Mouse (Mus musculus): ENCODE measurements around the gene Atxn1. TPM values are rescaled to one million over a fixed set of nuclear protein-coding genes. Genes with fewer than 3 reads are reported as not detected.

Gene Atxn1
- polyA plus RNA-seq, 1 experiment from 2014 or later, result 8.3 TPM

GRCm38 (mm10) chr13:45582294-45582693, 382.5 kb downstream of the Atxn1 start:
- H3K27me3 ChIP-seq, result no peaks in the 10 kb centered on the region
- ATAC-seq (no peak), DNase-seq (ENCODE audit: low read depth, low spot score) (no peak)
- CTCF ChIA-PET, result interaction anchor here (0.9 to 2.7 kb wide), 2 partner anchors 10 to 27 kb away, joined by 3 to 13 read pairs; no protein-coding TSS in a partner anchor
- in situ Hi-C loops (cut with MboI; ENCODE audit: low pct_unique_long_range_greater_than_20kb), result no loop called here
- no peak for TF ChIP-seq CTCF (IDR thresholded peaks at IDR 0.05)
- POLR2A ChIA-PET, result interaction anchor here (0.6 kb wide), 1 partner anchor 29 kb away, joined by 3 read pairs; no protein-coding TSS in a partner anchor

DNA sequence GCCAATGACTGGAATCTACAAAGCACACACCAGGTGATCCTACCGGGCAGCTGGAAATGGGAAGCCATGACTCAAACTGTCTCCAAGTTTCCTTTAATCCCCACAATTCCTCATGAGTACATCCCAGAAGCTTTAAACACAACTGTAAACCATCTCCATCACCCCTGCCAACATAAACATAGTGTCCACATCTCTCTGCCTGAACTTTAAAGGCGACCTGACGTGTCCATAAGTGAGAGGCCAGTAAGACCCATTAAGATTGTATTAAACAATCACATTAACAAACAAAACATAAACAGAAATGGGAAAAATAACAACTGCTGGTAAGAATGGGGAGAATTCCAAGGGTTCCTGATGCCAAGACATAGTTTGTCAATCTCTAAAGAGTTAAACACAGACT, 385.1 kb downstream of the Atxn1 start:
- no peak for TF ChIP-seq CTCF (IDR thresholded peaks at IDR 0.05)
- ChIA-PET CTCF (no interaction called here), POLR2A (no interaction called here)
- ATAC-seq (no peak), DNase-seq (ENCODE audit: low read depth, low spot score) (no peak)
- no peaks in the 10 kb centered on the region for H3K27me3 ChIP-seq
- in situ Hi-C loops (cut with MboI; ENCODE audit: low pct_unique_long_range_greater_than_20kb), result no loop called here

GRCm38 (mm10) chr13:45577784-45578183, 387.0 kb downstream of the Atxn1 start:
- peak; percentile 35 for TF ChIP-seq CTCF (IDR thresholded peaks at IDR 0.05)
- no peak for DNase-seq (ENCODE audit: low read depth, low spot score)
- in situ Hi-C loops (cut with MboI; ENCODE audit: low pct_unique_long_range_greater_than_20kb), result no loop called here
- H3K27me3 ChIP-seq, result no peaks in the 10 kb centered on the region
- POLR2A ChIA-PET, result no interaction called here
- CTCF ChIA-PET, result interaction anchor here (1.3 kb wide), 1 partner anchor 48 kb away, joined by 3 read pairs; no protein-coding TSS in a partner anchor
- no peak for ATAC-seq

DNA sequence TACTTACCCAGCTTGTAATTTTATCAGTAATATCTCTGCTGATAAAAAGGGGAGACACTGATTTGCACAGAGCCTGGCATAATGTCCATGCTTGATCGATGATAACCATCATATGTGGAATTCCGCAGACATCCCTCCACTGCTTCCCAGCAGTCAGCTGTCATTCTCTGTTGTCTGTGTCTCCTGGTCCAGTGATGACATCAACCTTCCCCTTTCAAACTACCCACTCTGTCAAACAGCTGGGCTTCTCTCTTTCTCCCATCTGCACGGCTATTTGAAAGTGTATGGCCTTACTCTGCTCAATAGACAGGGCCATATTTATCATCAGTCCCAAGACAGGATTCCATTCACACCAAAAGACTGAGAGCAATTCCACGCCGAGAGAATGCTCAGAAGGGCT, 387.4 kb downstream of the Atxn1 start:
- in situ Hi-C loops (cut with MboI; ENCODE audit: low pct_unique_long_range_greater_than_20kb), result no loop called here
- CTCF ChIA-PET, result interaction anchor here (1.3 kb wide), 1 partner anchor 48 kb away, joined by 3 read pairs; no protein-coding TSS in a partner anchor
- no peaks in the 10 kb centered on the region for H3K27me3 ChIP-seq
- no peak for DNase-seq (ENCODE audit: low read depth, low spot score)
- ATAC-seq, result no peak
- TF ChIP-seq CTCF (IDR thresholded peaks at IDR 0.05), result no peak
- POLR2A ChIA-PET, result no interaction called here

GRCm38 (mm10) chr13:45576185-45576584, 388.6 kb downstream of the Atxn1 start:
- ATAC-seq, result no peak
- no peak for TF ChIP-seq CTCF (IDR thresholded peaks at IDR 0.05)
- in situ Hi-C loops (cut with MboI; ENCODE audit: low pct_unique_long_range_greater_than_20kb), result no loop called here
- ChIA-PET POLR2A (interaction anchor here (1.0 kb wide), 1 partner anchor 11 kb away, joined by 4 read pairs; no protein-coding TSS in a partner anchor), CTCF (interaction anchor here (0.7 to 1.4 kb wide), 3 partner anchors 28 to 586 kb away, joined by 3 to 8 read pairs (median 3); no protein-coding TSS in a partner anchor)
- no peaks in the 10 kb centered on the region for H3K27me3 ChIP-seq
- no peak for DNase-seq (ENCODE audit: low read depth, low spot score)

DNA sequence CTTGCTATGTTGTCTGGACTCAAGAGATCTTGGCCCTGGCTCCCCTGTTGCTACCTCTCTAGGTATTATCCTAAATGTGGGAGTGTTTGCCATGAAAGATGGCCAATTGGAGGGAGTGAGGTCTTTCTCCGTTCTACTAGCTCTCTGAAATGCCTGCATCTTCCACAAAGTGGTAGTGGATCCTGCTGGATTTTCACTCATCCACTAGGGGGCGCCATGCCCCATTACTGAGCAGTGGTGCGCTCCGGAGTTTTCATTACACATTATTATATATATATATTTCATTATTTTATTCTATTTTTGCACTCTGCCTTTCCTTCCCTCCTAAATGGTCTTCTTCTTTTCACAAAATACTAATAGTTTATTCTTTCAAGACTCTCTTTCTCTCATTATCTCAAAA, 392.0 kb downstream of the Atxn1 start:
- ChIA-PET POLR2A (no interaction called here), CTCF (interaction anchor here (1.2 to 2.8 kb wide), 10 partner anchors 10 to 589 kb away, joined by 3 to 26 read pairs (median 6); no protein-coding TSS in a partner anchor)
- no peaks in the 10 kb centered on the region for H3K27me3 ChIP-seq
- no peak for TF ChIP-seq CTCF (IDR thresholded peaks at IDR 0.05)
- in situ Hi-C loops (cut with MboI; ENCODE audit: low pct_unique_long_range_greater_than_20kb), result no loop called here
- ATAC-seq (no peak), DNase-seq (ENCODE audit: low read depth, low spot score) (no peak)

GRCm38 (mm10) chr13:45571795-45572262, 393.0 kb downstream of the Atxn1 start:
- in situ Hi-C loops (cut with MboI; ENCODE audit: low pct_unique_long_range_greater_than_20kb), result no loop called here
- ChIA-PET CTCF (interaction anchor here (0.8 to 2.8 kb wide), 18 partner anchors 9 to 590 kb away, joined by 3 to 26 read pairs (median 4); no protein-coding TSS in a partner anchor), POLR2A (interaction anchor here (1.1 kb wide), 1 partner anchor 11 kb away, joined by 3 read pairs; no protein-coding TSS in a partner anchor)
- DNase-seq (ENCODE audit: low read depth, low spot score) (no peak), ATAC-seq (no peak)
- H3K27me3 ChIP-seq, result no peaks in the 10 kb centered on the region
- no peak for TF ChIP-seq CTCF (IDR thresholded peaks at IDR 0.05)

DNA sequence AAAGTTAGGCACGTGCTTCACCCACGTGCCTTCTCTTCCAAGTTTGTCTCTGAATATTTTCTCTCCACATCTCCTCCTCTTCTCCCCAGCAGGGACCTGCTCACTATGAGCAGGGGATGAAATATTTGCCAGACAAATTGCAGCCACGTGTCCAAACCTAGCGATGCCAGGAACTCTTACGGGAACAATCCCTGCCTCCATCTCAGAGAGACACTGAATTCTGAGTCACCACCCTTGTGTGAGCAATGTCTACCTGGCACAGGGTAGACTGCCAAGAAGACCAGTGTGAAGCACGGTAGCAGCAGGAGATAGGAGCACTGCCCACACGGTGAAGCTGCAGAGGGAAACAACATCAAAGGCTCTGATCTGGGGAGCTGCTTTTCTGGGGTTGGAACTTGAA, 394.9 kb downstream of the Atxn1 start:
- in situ Hi-C loops (cut with MboI; ENCODE audit: low pct_unique_long_range_greater_than_20kb), result no loop called here
- CTCF ChIA-PET, result interaction anchor here (2.8 kb wide), 1 partner anchor 31 kb away, joined by 20 read pairs; no protein-coding TSS in a partner anchor
- no peak for TF ChIP-seq CTCF (IDR thresholded peaks at IDR 0.05)

GRCm38 (mm10) chr13:45564946-45565345, 399.9 kb downstream of the Atxn1 start:
- ChIA-PET CTCF (no interaction called here), POLR2A (no interaction called here)
- TF ChIP-seq CTCF (IDR thresholded peaks at IDR 0.05), result no peak
- DNase-seq (ENCODE audit: low read depth, low spot score) (no peak), ATAC-seq (no peak)
- no peaks in the 10 kb centered on the region for H3K27me3 ChIP-seq
- in situ Hi-C loops (cut with MboI; ENCODE audit: low pct_unique_long_range_greater_than_20kb), result no loop called here

More for the DNA sequence above, 394.9 kb downstream of the Atxn1 start:
- DNase-seq (ENCODE audit: low read depth, low spot score), result no peak
- POLR2A ChIA-PET, result no interaction called here
- no peaks in the 10 kb centered on the region for H3K27me3 ChIP-seq
- no peak for ATAC-seq

- POLR2A ChIA-PET, result interaction anchor here (0.6 kb wide), 1 partner anchor 119 kb away, joined by 3 read pairs; no protein-coding TSS in a partner anchor
- H3K27me3 ChIP-seq, result no peaks in the 10 kb centered on the region
- ATAC-seq, result peak; percentile 96
- in situ Hi-C loops (cut with MboI; ENCODE audit: low pct_unique_long_range_greater_than_20kb), result no loop called here
- peak; percentile 82 for DNase-seq (ENCODE audit: low read depth, low spot score)
- CTCF ChIA-PET, result interaction anchor here (0.5 to 3.9 kb wide), 6 partner anchors 10 to 901 kb away, joined by 3 to 26 read pairs (median 5); no protein-coding TSS in a partner anchor
- TF ChIP-seq CTCF (IDR thresholded peaks at IDR 0.05), result no peak
Measured at GRCm38 (mm10) chr13:45562011-45562410, 402.8 kb downstream of the Atxn1 start.

DNA sequence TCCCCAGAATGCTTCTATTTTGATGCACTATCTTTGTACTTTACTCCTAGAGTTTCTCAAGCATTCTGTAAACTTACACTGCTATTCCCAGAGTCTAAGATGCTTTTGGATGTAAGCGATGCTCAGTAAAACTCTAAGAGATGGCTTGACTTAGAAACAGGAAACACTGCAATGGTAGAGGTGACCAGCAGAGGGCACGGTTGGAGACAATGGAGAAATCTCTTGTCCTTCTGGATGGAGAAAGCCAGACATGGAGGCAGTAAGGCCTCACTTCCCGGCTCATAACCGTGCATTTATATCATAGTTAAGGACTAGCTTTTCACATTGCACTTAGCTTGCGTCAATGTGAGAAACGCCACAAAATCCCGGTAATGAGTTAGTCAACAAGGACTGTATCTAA, 404.3 kb downstream of the Atxn1 start:
- CTCF ChIA-PET, result interaction anchor here (0.7 to 3.9 kb wide), 4 partner anchors 11 to 24 kb away, joined by 3 to 26 read pairs (median 10); no protein-coding TSS in a partner anchor
- H3K27me3 ChIP-seq, result no peaks in the 10 kb centered on the region
- DNase-seq (ENCODE audit: low read depth, low spot score) (no peak), ATAC-seq (no peak)
- POLR2A ChIA-PET, result interaction anchor here (1.0 kb wide), 1 partner anchor 11 kb away, joined by 3 read pairs; no protein-coding TSS in a partner anchor
- TF ChIP-seq CTCF (IDR thresholded peaks at IDR 0.05), result no peak
- in situ Hi-C loops (cut with MboI; ENCODE audit: low pct_unique_long_range_greater_than_20kb), result no loop called here

Measured in Patski (cell line).